Mouse (Mus musculus): Measurements from ENCODE around the gene Gtf3c5.

GRCm38 (mm10) chr2:28557452-28557851 is 26.1 kb downstream of the Gtf3c5 start:
- TF ChIP-seq CTCF (IDR thresholded peaks at IDR 0.05; ENCODE audit: low read depth, low read length) (no peak), POLR2A (IDR thresholded peaks at IDR 0.05; ENCODE audit: insufficient read depth, low read length) (no peak)

All from ES-Bruce4 (cell line).